ENCODE assay signal across 8 mouse cellular contexts in the genomic region with DNA sequence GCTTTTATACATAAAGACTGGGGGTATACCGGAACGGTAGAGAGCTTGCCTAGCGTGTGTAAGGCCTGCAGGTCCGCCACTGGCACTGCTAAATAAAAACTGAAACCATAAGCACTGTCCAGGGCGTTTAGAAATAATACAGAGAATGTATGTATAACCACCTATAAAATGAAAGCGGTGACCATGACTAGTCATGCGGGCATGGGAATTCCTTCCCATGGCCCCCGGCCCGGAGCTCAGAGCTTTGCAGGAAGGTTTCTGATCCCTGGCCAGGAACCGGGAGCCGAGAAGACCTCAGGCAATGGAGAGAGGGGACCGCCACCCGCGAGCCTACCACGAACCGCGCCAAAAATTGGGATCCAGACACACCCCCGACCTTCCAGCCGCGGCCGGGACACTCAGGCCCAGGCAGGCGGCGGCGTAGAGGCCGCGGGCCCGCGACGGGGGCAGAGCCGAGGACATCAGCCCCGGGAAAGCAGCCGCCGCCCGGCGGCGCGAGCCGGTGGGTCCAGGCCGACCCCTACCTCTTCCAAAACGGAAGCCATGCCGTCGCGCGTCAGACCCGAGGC. TPM values are rescaled to one million over a fixed set of nuclear protein-coding genes. Genes with fewer than 3 reads are reported as not detected.
DNase-seq lines count a peak whose midpoint lies in the region; ATAC-seq and TF ChIP-seq lines count a peak whose summit lies in the region.

No protein-coding gene starts in this region.

- H3K9me3 ChIP-seq in ES-Bruce4 (replicated peaks; ENCODE audit: control insufficient read depth, insufficient read depth, low read length, poor library complexity, severe bottlenecking) = no peaks in the 10 kb centered on the region
- no peaks in the 10 kb centered on the region for H3K9me3 ChIP-seq in heart, embryonic 14.5 days (ENCODE audit: control insufficient read depth, low read length)
- no peaks in the 10 kb centered on the region for H3K9me3 ChIP-seq in neural tube, embryonic 13.5 days

- intact Hi-C loops in heart, adult 2 months (cut with DNase I) = loop anchor here (5.0 to 10.0 kb wide), 3 partner anchors 823 to 1665 kb away; partner anchors contain the start of genes Klhl20, Suco and Zbtb37
- intact Hi-C loops in heart, postnatal 25 days (cut with DNase I) = loop anchor here (1.0 to 10.0 kb wide), 3 partner anchors 17 to 923 kb away; partner anchors contain the start of genes Klhl20, Mrps14 and Rabgap1l

- peak overlapping the region; percentile 61 for H3K4me2 ChIP-seq in heart, embryonic 14.5 days (ENCODE audit: low read length)
- peak overlapping the region; percentile 85 for H3K4me2 ChIP-seq in neural tube, embryonic 13.5 days

- DNase-seq in heart, adult 2 months = no peak
- no peak for DNase-seq in heart, postnatal 25 days (ENCODE audit: low spot score)
- peak; percentile 32 to 66 for DNase-seq in cerebellum, postnatal 4 days (ENCODE audit: low spot score in 2 of 2)
- peak; percentile 46 for DNase-seq in liver, adult 2 months (ENCODE audit: extremely low read depth, low read depth, low spot score)
- no peak for DNase-seq in layer of hippocampus, adult 9-10 months (ENCODE audit: low spot score)

- peaks cover 6% of the 10 kb centered on the region for H3K36me3 ChIP-seq in heart, adult 2 months (ENCODE audit: control insufficient read depth, insufficient read depth, low read length)
- H3K36me3 ChIP-seq in ES-Bruce4 (ENCODE audit: control insufficient read depth, insufficient read depth, low read length, poor library complexity, severe bottlenecking) = peaks cover 18% of the 10 kb centered on the region
- H3K36me3 ChIP-seq in heart, embryonic 14.5 days (ENCODE audit: control insufficient read depth, insufficient read depth, low read length) = peaks cover 8% of the 10 kb centered on the region
- peaks cover 7% of the 10 kb centered on the region for H3K36me3 ChIP-seq in liver, adult 2 months (ENCODE audit: control insufficient read depth, insufficient read depth, low read length)
- peaks cover 11% of the 10 kb centered on the region for H3K36me3 ChIP-seq in neural tube, embryonic 13.5 days

- peak overlapping the region; percentile 95 for H3K9ac ChIP-seq in heart, adult 2 months (ENCODE audit: low read depth, low read length)
- peak overlapping the region; percentile 96 for H3K9ac ChIP-seq in ES-Bruce4 (ENCODE audit: low read depth, poor library complexity, severe bottlenecking)
- H3K9ac ChIP-seq in heart, embryonic 14.5 days (ENCODE audit: low read length) = peak overlapping the region; percentile 91
- peak overlapping the region; percentile 86 for H3K9ac ChIP-seq in liver, adult 2 months (ENCODE audit: low read depth, low read length)
- H3K9ac ChIP-seq in neural tube, embryonic 13.5 days = peak overlapping the region; percentile 93

- no peaks in the 10 kb centered on the region for H3K27me3 ChIP-seq in heart, adult 2 months (ENCODE audit: control insufficient read depth, insufficient read depth, low read length)
- no peaks in the 10 kb centered on the region for H3K27me3 ChIP-seq in ES-Bruce4 (ENCODE audit: control insufficient read depth, insufficient read depth, low read length, poor library complexity, severe bottlenecking)
- H3K27me3 ChIP-seq in heart, embryonic 14.5 days (ENCODE audit: control insufficient read depth, insufficient read depth, low read length) = no peaks in the 10 kb centered on the region
- no peaks in the 10 kb centered on the region for H3K27me3 ChIP-seq in liver, adult 2 months (ENCODE audit: control insufficient read depth, insufficient read depth, low read length)
- no peaks in the 10 kb centered on the region for H3K27me3 ChIP-seq in neural tube, embryonic 13.5 days

- TF ChIP-seq POLR2A in heart, adult 2 months (IDR thresholded peaks at IDR 0.05; ENCODE audit: insufficient read depth, low read depth, low read length) = no peak
- no peak for TF ChIP-seq POLR2A in ES-Bruce4 (IDR thresholded peaks at IDR 0.05; ENCODE audit: insufficient read depth, low read length)
- TF ChIP-seq POLR2A in liver, adult 2 months (IDR thresholded peaks at IDR 0.05; ENCODE audit: extremely low read depth, insufficient read depth, low read length) = no peak

- peak overlapping the region; percentile 98 for H3K27ac ChIP-seq in heart, adult 2 months
- H3K27ac ChIP-seq in ES-Bruce4 (ENCODE audit: insufficient read depth, low read length) = peak overlapping the region; percentile 21
- peak overlapping the region; percentile 95 to 99 for H3K27ac ChIP-seq in heart, embryonic 14.5 days (replicated peaks in 1 of 2; ENCODE audit: control insufficient read depth in 1 of 2, insufficient read depth in 1 of 2, low read depth in 2 of 2, low read length in 2 of 2)
- peak overlapping the region; percentile 79 for H3K27ac ChIP-seq in liver, adult 2 months (replicated peaks; ENCODE audit: insufficient read depth, low read depth, low read length)
- H3K27ac ChIP-seq in neural tube, embryonic 13.5 days (replicated peaks) = peak overlapping the region; percentile 95

- ATAC-seq in heart, embryonic 14.5 days (ENCODE audit: insufficient number of reproducible peaks, insufficient read depth, low FRiP score, low read depth) = peak; percentile 57
- peak; percentile 76 for ATAC-seq in neural tube, embryonic 13.5 days (ENCODE audit: low read depth)

- no peak for TF ChIP-seq EP300 in heart, adult 2 months (IDR thresholded peaks at IDR 0.05; ENCODE audit: insufficient read depth, low read depth, low read length)
- TF ChIP-seq EP300 in ES-Bruce4 (IDR thresholded peaks at IDR 0.05; ENCODE audit: insufficient read depth, low read depth, low read length) = no peak

- H3K4me1 ChIP-seq in heart, adult 2 months (ENCODE audit: control insufficient read depth, insufficient read depth, low read length) = peaks cover 3% of the 10 kb centered on the region
- H3K4me1 ChIP-seq in ES-Bruce4 (ENCODE audit: control insufficient read depth, insufficient read depth, low read length) = no peaks in the 10 kb centered on the region
- peaks cover 3 to 22% of the 10 kb centered on the region in 2 experiments; a peak in 3 of 4 replicates for H3K4me1 ChIP-seq in heart, embryonic 14.5 days (ENCODE audit: control insufficient read depth in 2 of 2, insufficient read depth in 2 of 2, low read length in 2 of 2)
- peaks cover 6% of the 10 kb centered on the region for H3K4me1 ChIP-seq in liver, adult 2 months (ENCODE audit: control insufficient read depth, insufficient read depth, low read length)
- H3K4me1 ChIP-seq in neural tube, embryonic 13.5 days (replicated peaks) = peaks cover 35% of the 10 kb centered on the region

- H3K79me2 ChIP-seq in heart, adult 2 months (replicated peaks; ENCODE audit: control insufficient read depth, insufficient read depth, low read length) = 0 out of 2 replicates have a peak, but pooled peaks cover 2% of the 10 kb centered on the region
- peaks cover 14% of the 10 kb centered on the region; the same call in 1 of the 2 replicates for H3K79me2 ChIP-seq in liver, adult 2 months (ENCODE audit: control insufficient read depth, insufficient read depth, low read length)

- TF ChIP-seq CTCF in heart, adult 2 months (IDR thresholded peaks at IDR 0.05) = no peak
- no peak for TF ChIP-seq CTCF in ES-Bruce4 (IDR thresholded peaks at IDR 0.05; ENCODE audit: low read depth, low read length)
- no peak for TF ChIP-seq CTCF in liver, adult 2 months (IDR thresholded peaks at IDR 0.05; ENCODE audit: low read depth, low read length)

- WGBS in heart, adult 2 months = under 1% methylated on average over 45 of the region's 45 CpGs
- WGBS in heart, embryonic 14.5 days = under 1% methylated on average over 45 of the region's 45 CpGs
- under 1% methylated on average over 45 of the region's 45 CpGs for WGBS in liver, adult 2 months
- under 1% methylated on average over 43 of the region's 45 CpGs for WGBS in neural tube, embryonic 13.5 days

- peak overlapping the region; percentile 85 for H3K4me3 ChIP-seq in heart, adult 2 months
- peak overlapping the region; percentile 85 for H3K4me3 ChIP-seq in ES-Bruce4 (ENCODE audit: low read depth, low read length)
- H3K4me3 ChIP-seq in heart, embryonic 14.5 days (ENCODE audit: control insufficient read depth in 1 of 2, insufficient read depth in 1 of 2, low read depth in 1 of 2, low read length in 2 of 2) = peak overlapping the region; percentile 76 to 95
- peak overlapping the region; percentile 86 for H3K4me3 ChIP-seq in liver, adult 2 months (ENCODE audit: insufficient read depth, low read depth, low read length)
- H3K4me3 ChIP-seq in neural tube, embryonic 13.5 days = peak overlapping the region; percentile 79

RNA-seq across cellular contexts. Expression of gene Cacybp, which starts 0.5 kb away (rescaled TPM):
- 10 to 100 TPM; 70.5 to 74.2 TPM for total RNA-seq in heart, adult 2 months (2021)
- 6.5 and 13.7 TPM in 2 replicates for polyA plus RNA-seq in heart, adult 2 months (2012; rRNA removed)
- total RNA-seq in heart, postnatal 25 days (2021) = 10 to 100 TPM; 64.0 to 74.6 TPM
- 299 and 323 TPM in 2 replicates for polyA plus RNA-seq in ES-Bruce4 (2011; ENCODE audit: insufficient read depth, insufficient read length, low read depth, missing spikeins)
- 144 and 148 TPM in 2 replicates for polyA plus RNA-seq in heart, embryonic 14.5 days (2014; fragmentation: Nextera tagmentation; extraction: Ambion mirVana)
- 20.2 and 26.7 TPM in 2 replicates for total RNA-seq in liver, adult 2 months (2014; rRNA removed)
- polyA plus RNA-seq in liver, adult 2 months (2012; rRNA removed) = 5.8 and 8.1 TPM in 2 replicates
- polyA plus RNA-seq in neural tube, embryonic 13.5 days (2015; fragmentation: Nextera tagmentation; extraction: Ambion mirVana) = 273 and 285 TPM in 2 replicates

RNA-seq across cellular contexts. Expression of gene Mrps14, which starts 17.2 kb away (rescaled TPM):
- total RNA-seq in heart, adult 2 months (2021) = 100 to 1,000 TPM in 1 of 2 experiments, 10 to 100 TPM in 1; 94.6 to 102 TPM
- polyA plus RNA-seq in heart, adult 2 months (2012; rRNA removed) = 46.2 and 60.7 TPM in 2 replicates
- 100 to 1,000 TPM; 111 to 113 TPM for total RNA-seq in heart, postnatal 25 days (2021)
- polyA plus RNA-seq in ES-Bruce4 (2011; ENCODE audit: insufficient read depth, insufficient read length, low read depth, missing spikeins) = 76.9 and 81.9 TPM in 2 replicates
- polyA plus RNA-seq in heart, embryonic 14.5 days (2014; fragmentation: Nextera tagmentation; extraction: Ambion mirVana) = 180 and 204 TPM in 2 replicates
- total RNA-seq in liver, adult 2 months (2014; rRNA removed) = 26.3 and 32.9 TPM in 2 replicates
- polyA plus RNA-seq in liver, adult 2 months (2012; rRNA removed) = 19.6 and 22.4 TPM in 2 replicates
- 162 and 176 TPM in 2 replicates for polyA plus RNA-seq in neural tube, embryonic 13.5 days (2015; fragmentation: Nextera tagmentation; extraction: Ambion mirVana)

RNA-seq across cellular contexts. Expression of gene Tnn, which starts 58.8 kb away (rescaled TPM):
- total RNA-seq in heart, adult 2 months (2021) = not detected
- polyA plus RNA-seq in heart, adult 2 months (2012; rRNA removed) = 0.06 TPM in 1 of 2 replicates, not detected in the other
- total RNA-seq in heart, postnatal 25 days (2021) = not detected
- polyA plus RNA-seq in ES-Bruce4 (2011; ENCODE audit: insufficient read depth, insufficient read length, low read depth, missing spikeins) = not detected in 2 replicates
- polyA plus RNA-seq in heart, embryonic 14.5 days (2014; fragmentation: Nextera tagmentation; extraction: Ambion mirVana) = 0.03 and 0.04 TPM in 2 replicates
- total RNA-seq in liver, adult 2 months (2014; rRNA removed) = 0.07 TPM in 1 of 2 replicates, not detected in the other
- not detected in 2 replicates for polyA plus RNA-seq in liver, adult 2 months (2012; rRNA removed)
- 0.04 and 0.11 TPM in 2 replicates for polyA plus RNA-seq in neural tube, embryonic 13.5 days (2015; fragmentation: Nextera tagmentation; extraction: Ambion mirVana)

Comparison
In these comparisons a context has a peak if more than half of its experiments do, and no peak if none do; other contexts are left out.
1. DNase-seq: peak in cerebellum, postnatal 4 days (2 of 2) and liver, adult 2 months (single experiment); none in heart, adult 2 months (0 of 2), heart, postnatal 25 days (single experiment) and layer of hippocampus, adult 9-10 months (single experiment).
2. H3K27ac ChIP-seq: peak in every context shown above with its lines; median percentile 98 in heart, adult 2 months; 97 in heart, embryonic 14.5 days; 95 in neural tube, embryonic 13.5 days; 79 in liver, adult 2 months; 21 in ES-Bruce4.
3. Peak in every context shown above with its lines, with median percentiles within 50 percentile points of each other: H3K4me3 ChIP-seq and H3K9ac ChIP-seq.